Mouse (Mus musculus): ENCODE results near the gene Fcgr3.

Fcgr3 gene

DNA sequence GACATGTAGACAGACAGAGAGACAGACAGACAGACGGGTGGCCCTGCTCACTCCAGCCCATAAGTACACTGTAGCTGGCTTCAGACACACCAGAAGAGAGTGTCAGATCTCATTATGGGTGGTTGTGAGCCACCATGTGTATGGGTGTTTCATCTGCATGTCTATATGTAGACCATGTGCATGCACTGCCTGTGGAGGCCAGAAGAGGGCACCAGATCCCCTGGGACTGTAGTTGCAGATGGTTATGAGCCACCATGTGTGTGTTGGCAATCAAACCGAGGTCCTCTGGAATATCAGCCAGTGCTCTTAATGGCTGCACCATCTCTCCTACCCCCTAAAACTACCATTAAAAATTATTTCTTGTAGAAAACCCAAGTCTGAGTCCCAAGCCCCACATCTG, 57.8 kb downstream of the Fcgr3 start:
- DNase-seq (ENCODE audit: low spot score) = no peak

DNA sequence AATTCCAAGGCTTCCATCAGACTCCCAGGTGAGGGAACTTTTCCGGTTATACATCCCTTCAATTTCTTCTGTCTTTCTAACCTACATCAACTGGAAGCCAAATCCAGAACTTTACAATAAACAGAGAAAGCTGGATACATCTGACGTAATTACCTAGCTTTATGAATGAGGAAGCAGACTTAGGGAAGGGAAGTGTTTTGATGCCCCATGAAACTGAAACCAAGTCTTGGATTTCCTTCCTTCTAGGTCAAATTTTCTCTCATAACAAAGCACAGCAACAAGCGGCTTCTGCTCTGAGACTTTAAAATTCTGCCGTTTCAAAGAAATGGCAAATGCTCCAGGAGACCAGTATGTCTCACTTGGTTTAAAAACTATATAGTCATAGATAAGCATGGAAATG, 58.4 kb downstream of the Fcgr3 start:
- no peak for DNase-seq (ENCODE audit: low spot score)

DNA sequence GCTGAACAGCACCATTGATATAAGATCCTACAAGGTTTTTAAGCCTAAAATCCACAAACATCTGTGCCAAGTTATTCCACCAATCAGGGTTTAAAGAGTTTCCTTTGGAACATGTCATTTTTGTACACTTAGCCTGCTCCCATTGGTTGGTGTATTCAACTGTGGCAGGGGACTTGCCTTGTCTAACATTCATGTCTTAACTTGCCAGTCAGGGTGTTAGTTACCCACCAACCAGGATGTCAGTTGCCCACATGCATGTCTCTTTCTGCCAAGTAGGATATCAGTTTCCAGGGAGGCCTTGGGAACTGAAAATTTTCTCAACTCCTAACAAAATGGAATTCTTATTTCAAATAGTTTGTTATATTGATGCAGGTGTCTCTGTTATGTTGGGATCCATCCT, 59.1 kb downstream of the Fcgr3 start:
- DNase-seq (ENCODE audit: low spot score) = no peak

DNA sequence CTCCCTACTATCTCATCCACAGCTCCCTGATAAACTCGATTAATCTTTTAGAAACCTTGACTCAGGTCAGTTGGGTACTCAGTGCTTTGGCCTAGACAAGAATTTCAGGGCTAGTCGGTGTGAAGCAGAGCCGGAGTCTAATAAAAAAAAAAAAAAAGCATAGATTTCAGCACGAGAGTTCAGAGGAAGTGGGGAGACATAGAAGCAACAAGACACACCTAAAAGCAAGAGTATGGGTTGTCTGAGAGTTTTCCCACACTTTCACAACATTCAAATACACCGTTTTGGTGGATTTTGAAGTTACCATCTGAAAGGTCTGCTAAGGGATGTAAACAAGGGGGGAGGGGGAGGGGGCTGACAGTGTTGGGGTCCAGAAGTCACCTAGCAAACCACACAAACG, 59.7 kb downstream of the Fcgr3 start:
- no peak for DNase-seq (ENCODE audit: low spot score)
